Mouse (Mus musculus) hindbrain, embryonic 13.5 days (tissue): Measurements from ENCODE around the gene Calhm2. TPM values are rescaled to one million over a fixed set of nuclear protein-coding genes. Genes with fewer than 3 reads are reported as not detected.
"Not testable (repeated sequence)": the region's sequence is repeated elsewhere in the genome, so short reads cannot be mapped to it uniquely, and the experiment has no call there.

Source experiments
- ATAC-seq: fragments of 200-750 bp; cut with Nextera tagmentation; 2 replicates; pipeline ENCODE4 v1.8.0; 2017; ENCODE audit warnings: moderate TSS enrichment; ENCODE audit not compliant: low FRiP score
- H3K27ac ChIP-seq: fragments of 300-500 bp; sonication (generic); 2 replicates; pipeline ENCODE4 v1.5.1; 2015; ENCODE audit warnings: inconsistent platforms, mild to moderate bottlenecking, moderate library complexity
- H3K27me3 ChIP-seq: fragments of 300-500 bp; sonication (generic); 2 replicates; pipeline ENCODE4 v1.6.1; 2015; ENCODE audit warnings: mild to moderate bottlenecking, inconsistent platforms
- H3K36me3 ChIP-seq: fragments of 300-500 bp; sonication (generic); 2 replicates; pipeline ENCODE4 v1.6.1; 2015; ENCODE audit warnings: mild to moderate bottlenecking, inconsistent platforms
- H3K4me1 ChIP-seq: fragments of 300-500 bp; sonication (generic); replicated peaks from 2 replicates; pipeline ENCODE4 v1.6.1; 2015; ENCODE audit warnings: inconsistent platforms
- H3K4me2 ChIP-seq: fragments of 300-500 bp; sonication (generic); 2 replicates; pipeline ENCODE4 v1.6.1; 2015; ENCODE audit warnings: inconsistent platforms, mild to moderate bottlenecking, moderate library complexity
- H3K4me3 ChIP-seq: fragments of 300-500 bp; sonication (generic); 2 replicates; pipeline ENCODE4 v1.5.1; 2015; ENCODE audit warnings: mild to moderate bottlenecking, inconsistent platforms
- H3K9ac ChIP-seq: fragments of 300-500 bp; sonication (generic); 2 replicates; pipeline ENCODE4 v1.6.1; 2015; ENCODE audit warnings: mild to moderate bottlenecking, inconsistent platforms
- H3K9me3 ChIP-seq: fragments of 300-500 bp; sonication (generic); 2 replicates; pipeline ENCODE4 v1.6.1; 2016; ENCODE audit warnings: inconsistent platforms
- WGBS: fragments of 180-500 bp; shearing (Covaris S2); methylation state at CpG from one replicate; pipeline ENCODE4 v1.1.7; 2015; 5-methylcytosine and 5-hydroxymethylcytosine counted together
- polyA plus RNA-seq: library from polyadenylated mRNA; unstranded; fragments of >200 nt; fragmentation: Nextera tagmentation; extraction: Ambion mirVana; gene quantifications from 2 replicates; pipeline ENCODE4 v1.2.1, GENCODE M21; 2015

The Calhm2 gene
- polyA plus RNA-seq, 1 experiment from 2014 or later = 1.3 TPM

GRCm38 (mm10) chr19:47144154-47144553, 6.1 kb upstream of the Calhm2 start, which contains the start of gene Calhm1:
TSS of gene Calhm1 (minus strand) at chr19:47144254.
- H3K9me3 ChIP-seq = no peaks in the 10 kb centered on the region
- 0 out of 2 replicates have a peak, but pooled peaks cover 3% of the 10 kb centered on the region for H3K4me1 ChIP-seq
- H3K27me3 ChIP-seq = no peaks in the 10 kb centered on the region
- H3K9ac ChIP-seq = no peak within 1 kb of the TSS
- no peak for ATAC-seq
- WGBS = 91% methylated on average over 6 of the region's 6 CpGs
- no peak within 1 kb of the TSS for H3K27ac ChIP-seq
- H3K4me2 ChIP-seq = no peak within 1 kb of the TSS
- H3K36me3 ChIP-seq = no peaks in the 10 kb centered on the region
- H3K4me3 ChIP-seq = no peak within 1 kb of the TSS

GRCm38 (mm10) chr19:47142438-47142837, 4.3 kb upstream of the Calhm2 start:
- Histone ChIP-seq H3K4me2 (no peak overlapping the region), H3K9ac (no peak overlapping the region), H3K4me3 (no peak overlapping the region), H3K4me1 (peaks cover 16% of the 10 kb centered on the region), H3K36me3 (no peaks in the 10 kb centered on the region), H3K27me3 (peaks cover 11% of the 10 kb centered on the region; the same call in 1 of the 2 replicates), H3K9me3 (no peaks in the 10 kb centered on the region), H3K27ac (no peak overlapping the region)
- ATAC-seq = no peak
- 80% methylated on average over 6 of the region's 6 CpGs for WGBS

- H3K36me3 ChIP-seq, H3K9me3 ChIP-seq, H3K4me2 ChIP-seq, H3K9ac ChIP-seq, H3K27ac ChIP-seq, ATAC-seq, H3K4me3 ChIP-seq: not testable (repeated sequence)
- 49% methylated on average over 7 of the region's 7 CpGs for WGBS
- Histone ChIP-seq H3K4me1 (peaks cover 23% of the 10 kb centered on the region), H3K27me3 (peaks cover 16% of the 10 kb centered on the region; the same call in 1 of the 2 replicates)
Measured at GRCm38 (mm10) chr19:47139611-47140010, 1.5 kb upstream of the Calhm2 start.

GRCm38 (mm10) chr19:47137051-47137581, 978 bp downstream of the Calhm2 start:
- H3K27ac ChIP-seq = no peak overlapping the region
- 57% methylated on average over 6 of the region's 6 CpGs for WGBS
- peaks cover 12% of the 10 kb centered on the region for H3K36me3 ChIP-seq
- H3K4me3 ChIP-seq = peak overlapping the region; percentile 23; the same call in 1 of the 2 replicates
- peaks cover 23% of the 10 kb centered on the region for H3K4me1 ChIP-seq
- peaks cover 16% of the 10 kb centered on the region; the same call in 1 of the 2 replicates for H3K27me3 ChIP-seq
- H3K9me3 ChIP-seq = no peaks in the 10 kb centered on the region
- no peak for ATAC-seq
- peak overlapping the region; percentile 68 for H3K9ac ChIP-seq
- H3K4me2 ChIP-seq = peak overlapping the region; percentile 46

DNA sequence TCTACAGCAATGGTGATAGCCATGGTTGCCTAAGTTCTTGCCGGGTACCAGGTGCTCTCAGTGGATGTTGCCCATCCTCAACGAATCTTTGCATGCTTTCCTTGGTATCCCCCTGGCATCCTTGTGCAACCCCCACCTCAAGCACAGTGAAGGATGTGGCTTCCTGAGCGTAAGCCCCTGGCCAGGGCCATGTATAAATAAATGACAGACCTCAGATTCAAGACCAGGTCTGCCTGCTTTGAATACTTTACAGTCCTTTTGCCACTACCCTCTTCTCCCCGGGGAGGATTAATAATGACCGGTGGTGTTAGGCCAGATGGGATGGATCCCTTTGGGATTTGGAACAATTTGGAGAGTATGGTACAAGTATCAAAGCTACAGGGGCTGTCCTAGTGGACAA, 1.9 kb downstream of the Calhm2 start:
- Histone ChIP-seq H3K27ac (no peak overlapping the region), H3K27me3 (peaks cover 16% of the 10 kb centered on the region; the same call in 1 of the 2 replicates), H3K4me2 (no peak overlapping the region), H3K4me1 (peaks cover 23% of the 10 kb centered on the region), H3K9ac (no peak overlapping the region), H3K9me3 (no peaks in the 10 kb centered on the region), H3K36me3 (peaks cover 21% of the 10 kb centered on the region), H3K4me3 (no peak overlapping the region)
- 88% methylated on average over 5 of the region's 5 CpGs for WGBS
- ATAC-seq = no peak

DNA sequence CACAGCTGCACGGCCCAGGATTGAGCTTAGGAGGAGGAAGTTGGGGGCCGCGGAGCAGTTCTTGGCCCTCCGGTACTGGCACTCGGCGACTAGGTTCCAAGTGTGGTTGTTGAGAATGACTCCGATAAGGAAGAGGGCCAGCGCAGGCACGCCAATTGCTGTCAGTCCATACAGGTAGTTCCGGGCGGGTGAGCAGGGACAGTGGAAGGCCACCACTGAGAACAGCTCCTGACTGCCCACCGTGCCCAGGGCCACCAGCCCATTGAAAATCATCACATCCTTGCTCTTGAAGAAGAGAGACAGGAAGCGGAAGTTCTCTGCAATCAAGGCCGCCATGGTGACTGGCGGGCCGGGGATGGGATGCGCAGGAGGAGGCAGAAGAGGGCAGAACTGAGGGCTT, 2.5 kb downstream of the Calhm2 start:
- Histone ChIP-seq H3K9ac (no peak overlapping the region), H3K27me3 (peaks cover 16% of the 10 kb centered on the region; the same call in 1 of the 2 replicates), H3K4me1 (peaks cover 23% of the 10 kb centered on the region), H3K9me3 (no peaks in the 10 kb centered on the region), H3K4me2 (no peak overlapping the region), H3K4me3 (no peak overlapping the region), H3K36me3 (peaks cover 27% of the 10 kb centered on the region), H3K27ac (no peak overlapping the region)
- no peak for ATAC-seq
- 90% methylated on average over 17 of the region's 17 CpGs for WGBS

- Histone ChIP-seq H3K9ac (no peak overlapping the region), H3K4me3 (no peak overlapping the region), H3K4me1 (peaks cover 18% of the 10 kb centered on the region), H3K9me3 (no peaks in the 10 kb centered on the region), H3K4me2 (no peak overlapping the region), H3K27me3 (0 out of 2 replicates have a peak, but pooled peaks cover 9% of the 10 kb centered on the region), H3K27ac (no peak overlapping the region), H3K36me3 (peaks cover 51% of the 10 kb centered on the region)
- 93% methylated on average over 7 of the region's 7 CpGs for WGBS
- no peak for ATAC-seq
Measured at GRCm38 (mm10) chr19:47133161-47133560, 4.9 kb downstream of the Calhm2 start.

DNA sequence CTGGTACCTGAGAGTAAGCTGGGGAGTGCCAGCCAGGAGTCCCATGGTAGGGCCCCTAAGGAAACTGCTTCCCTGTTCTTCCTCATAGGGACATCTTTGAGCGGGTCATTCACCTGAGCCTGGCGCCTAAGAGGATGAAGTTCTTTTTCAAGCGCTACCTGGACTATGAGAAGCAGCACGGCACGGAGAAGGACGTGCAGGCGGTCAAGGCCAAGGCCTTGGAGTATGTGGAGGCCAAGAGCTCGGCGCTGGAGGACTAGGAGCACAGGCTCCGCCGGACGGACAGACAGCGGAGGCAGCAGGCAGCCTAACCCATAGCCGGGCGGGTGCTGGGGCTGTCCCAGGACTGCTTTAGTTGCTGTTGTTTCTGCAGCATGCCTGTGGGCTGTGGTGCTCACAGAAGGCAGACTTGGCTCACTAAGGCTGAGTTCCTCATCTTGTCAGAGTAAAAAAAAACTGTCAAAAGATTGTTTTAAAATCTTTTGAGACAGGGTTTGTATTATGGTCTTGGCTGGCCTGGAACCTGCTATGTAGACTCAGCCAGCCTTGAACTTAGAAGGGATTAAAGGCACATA, 7.5 kb downstream of the Calhm2 start:
- H3K4me2 ChIP-seq = no peak overlapping the region
- H3K9me3 ChIP-seq = no peaks in the 10 kb centered on the region
- no peaks in the 10 kb centered on the region for H3K4me1 ChIP-seq
- peaks cover 74% of the 10 kb centered on the region for H3K36me3 ChIP-seq
- H3K9ac ChIP-seq = no peak overlapping the region
- H3K27ac ChIP-seq = no peak overlapping the region
- H3K4me3 ChIP-seq = no peak overlapping the region
- ATAC-seq = no peak
- no peaks in the 10 kb centered on the region for H3K27me3 ChIP-seq
- WGBS = 94% methylated on average over 15 of the region's 15 CpGs

DNA sequence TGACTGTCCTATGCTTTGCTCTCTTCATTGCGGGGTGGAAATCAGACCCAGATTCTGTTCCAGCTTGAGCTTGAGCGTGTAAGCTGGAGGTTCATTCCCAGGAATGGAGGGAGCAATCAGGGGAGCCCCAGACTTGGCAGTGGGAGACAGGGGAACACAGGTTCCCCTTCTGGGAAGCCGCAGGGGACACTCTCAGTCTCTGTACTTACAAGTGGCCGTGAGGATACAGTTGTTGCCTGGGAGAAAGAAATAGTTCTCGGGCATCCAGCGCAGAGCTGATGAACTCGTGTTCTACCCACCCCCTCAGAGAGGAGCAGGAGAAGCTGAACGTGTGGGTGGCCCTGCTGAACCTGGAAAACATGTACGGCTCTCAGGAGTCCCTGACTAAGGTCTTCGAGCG, 9.3 kb downstream of the Calhm2 start:
- Histone ChIP-seq H3K9me3 (no peaks in the 10 kb centered on the region), H3K4me1 (no peaks in the 10 kb centered on the region), H3K27me3 (no peaks in the 10 kb centered on the region), H3K4me2 (no peak overlapping the region), H3K27ac (no peak overlapping the region), H3K36me3 (peaks cover 91% of the 10 kb centered on the region), H3K4me3 (no peak overlapping the region), H3K9ac (no peak overlapping the region)
- no peak for ATAC-seq
- WGBS = 95% methylated on average over 11 of the region's 11 CpGs

DNA sequence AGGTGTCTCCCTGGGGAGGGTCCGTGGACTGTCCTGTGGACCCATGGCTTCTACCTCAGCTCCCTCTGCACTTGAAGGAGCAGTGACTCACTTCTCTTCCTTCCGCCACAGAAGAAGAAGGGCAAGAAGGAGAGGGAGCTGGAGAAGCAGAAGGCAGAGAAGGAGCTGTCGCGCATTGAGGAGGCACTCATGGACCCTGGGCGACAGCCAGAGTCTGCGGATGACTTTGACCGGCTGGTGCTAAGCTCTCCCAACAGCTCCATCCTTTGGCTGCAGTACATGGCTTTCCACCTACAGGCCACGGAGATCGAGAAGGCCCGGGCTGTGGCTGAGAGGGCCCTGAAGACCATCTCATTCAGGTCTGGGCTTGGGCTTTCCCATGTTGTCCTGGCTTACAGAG, 9.9 kb downstream of the Calhm2 start:
- no peaks in the 10 kb centered on the region for H3K9me3 ChIP-seq
- peaks cover 89% of the 10 kb centered on the region for H3K36me3 ChIP-seq
- H3K4me3 ChIP-seq = no peak overlapping the region
- no peak for ATAC-seq
- 98% methylated on average over 10 of the region's 10 CpGs for WGBS
- no peak overlapping the region for H3K9ac ChIP-seq
- no peaks in the 10 kb centered on the region for H3K27me3 ChIP-seq
- H3K4me1 ChIP-seq = no peaks in the 10 kb centered on the region
- H3K4me2 ChIP-seq = no peak overlapping the region
- H3K27ac ChIP-seq = no peak overlapping the region

GRCm38 (mm10) chr19:47122802-47123201, 15.3 kb downstream of the Calhm2 start:
- no peak for ATAC-seq
- Histone ChIP-seq H3K4me3 (no peak overlapping the region), H3K9ac (no peak overlapping the region), H3K4me1 (no peaks in the 10 kb centered on the region), H3K36me3 (peaks cover 74% of the 10 kb centered on the region), H3K27ac (no peak overlapping the region), H3K27me3 (no peaks in the 10 kb centered on the region), H3K4me2 (no peak overlapping the region), H3K9me3 (no peaks in the 10 kb centered on the region)
- WGBS = 28% methylated on average over 2 of the region's 2 CpGs

- no peak overlapping the region for H3K4me3 ChIP-seq
- 43% methylated on average over 4 of the region's 4 CpGs for WGBS
- H3K4me2 ChIP-seq = no peak overlapping the region
- no peak for ATAC-seq
- no peaks in the 10 kb centered on the region for H3K27me3 ChIP-seq
- H3K4me1 ChIP-seq = no peaks in the 10 kb centered on the region
- no peaks in the 10 kb centered on the region for H3K9me3 ChIP-seq
- no peak overlapping the region for H3K9ac ChIP-seq
- no peak overlapping the region for H3K27ac ChIP-seq
- H3K36me3 ChIP-seq = peaks cover 74% of the 10 kb centered on the region
Measured at GRCm38 (mm10) chr19:47121054-47121453, 17.0 kb downstream of the Calhm2 start.

- no peak overlapping the region for H3K4me2 ChIP-seq
- H3K9me3 ChIP-seq = no peaks in the 10 kb centered on the region
- H3K27ac ChIP-seq = no peak overlapping the region
- ATAC-seq = no peak
- 93% methylated on average over 2 of the region's 2 CpGs for WGBS
- H3K27me3 ChIP-seq = no peaks in the 10 kb centered on the region
- no peaks in the 10 kb centered on the region for H3K4me1 ChIP-seq
- H3K4me3 ChIP-seq = no peak overlapping the region
- peaks cover 78% of the 10 kb centered on the region for H3K36me3 ChIP-seq
- no peak overlapping the region for H3K9ac ChIP-seq
Measured at GRCm38 (mm10) chr19:47118634-47119033, 19.5 kb downstream of the Calhm2 start.
